Mouse (Mus musculus) ES-E14 (cell line): Measurements from ENCODE around the gene Shisa9.

ENCODE experiments used
- MAFK ChIP-seq: IDR thresholded peaks from 2 replicates; pipeline ENCODE4 v1.6.1; 2014; ENCODE audit warnings: mild to moderate bottlenecking, low read depth, low read length, inconsistent platforms; ENCODE audit not compliant: insufficient read depth
- ZC3H11A ChIP-seq: IDR thresholded peaks from 2 replicates; pipeline ENCODE4 v1.6.1; 2012; ENCODE audit warnings: low read depth, mild to moderate bottlenecking, inconsistent platforms, low read length, borderline replicate concordance

DNA sequence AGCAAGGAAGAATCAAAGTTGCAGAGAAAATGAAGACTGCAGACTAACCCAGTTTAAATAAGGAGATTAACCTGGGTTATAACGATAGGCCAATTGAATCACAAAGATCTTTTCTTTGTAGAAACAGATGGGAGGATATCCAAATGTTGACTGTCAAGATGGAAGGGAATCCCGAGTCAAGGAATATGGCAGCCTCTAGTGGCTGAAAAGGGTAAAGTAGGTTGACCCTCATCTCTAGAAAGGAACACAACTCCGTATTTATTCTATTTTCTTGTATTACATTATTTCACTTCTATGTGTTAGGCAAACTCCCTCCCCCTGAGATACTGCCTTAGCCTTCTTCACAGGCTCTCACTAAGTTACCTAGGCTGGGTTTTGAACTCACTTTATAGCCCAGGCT lies 217.3 kb downstream of the Shisa9 start:
- TF ChIP-seq ZC3H11A: peak; percentile 68; the same call in 1 of the 2 replicates
- no peak for TF ChIP-seq MAFK
